Mouse (Mus musculus): ENCODE results near the gene E4f1. TPM values are rescaled to one million over a fixed set of nuclear protein-coding genes. Genes with fewer than 3 reads are reported as not detected.
A peak's percentile ranks its signal among the peaks of the same experiment; 100 is the strongest.
"Not testable (repeated sequence)": the region's sequence is repeated elsewhere in the genome, so short reads cannot be mapped to it uniquely, and the experiment has no call there.

E4f1 gene
- polyA plus RNA-seq, 1 experiment, result 79.4 TPM

DNA sequence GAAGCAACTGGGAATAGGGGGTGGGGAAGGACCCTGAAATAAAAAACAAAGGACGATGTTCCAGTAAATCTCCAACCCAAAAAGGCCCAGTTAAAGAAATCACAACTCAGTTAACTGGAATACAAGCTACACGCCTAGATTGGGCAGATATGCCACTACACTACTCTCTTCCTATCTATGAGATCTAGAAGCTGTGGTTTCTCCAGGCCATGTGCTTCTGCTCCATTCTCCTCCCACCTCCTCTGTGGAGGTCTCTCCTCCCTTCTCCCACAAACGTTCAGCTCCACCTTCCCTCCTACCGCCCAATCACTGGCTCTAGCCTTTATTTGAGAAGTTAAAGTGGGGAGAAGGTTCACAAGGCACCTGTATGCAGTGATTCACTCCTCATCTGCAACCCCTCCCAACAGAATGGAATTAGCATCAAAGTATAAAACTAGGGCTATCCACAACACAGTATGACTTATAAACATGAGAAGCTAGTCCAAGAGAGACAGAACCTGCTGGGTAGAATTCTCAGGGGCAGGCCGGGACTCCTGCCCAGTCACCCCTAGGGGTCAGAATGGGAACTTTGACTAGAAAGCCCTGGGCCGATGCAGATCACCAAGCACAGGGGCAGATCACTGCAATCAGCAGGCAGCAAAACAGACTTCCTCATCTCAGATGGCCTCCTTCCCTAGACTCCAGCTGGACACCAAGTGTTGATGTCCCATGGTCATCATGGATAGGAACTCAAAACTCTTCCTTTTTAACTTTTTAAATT lies 6.6 kb downstream of the E4f1 start:
- 53% methylated on average over 6 of the region's 6 CpGs for WGBS
- DNase-seq, result no peak
- TF ChIP-seq CTCF (IDR thresholded peaks at IDR 0.05; ENCODE audit: borderline replicate concordance, insufficient read depth, low read depth, low read length), result no peak
- TF ChIP-seq POLR2A (IDR thresholded peaks at IDR 0.05; ENCODE audit: borderline replicate concordance, insufficient read depth, low read length), result no peak
- Histone ChIP-seq H3K4me1 (ENCODE audit: control insufficient read depth, insufficient read depth, low read length) (no peaks in the 10 kb centered on the region), H3K4me3 (replicated peaks; ENCODE audit: insufficient read depth, low read depth, low read length) (no peak overlapping the region), H3K27me3 (ENCODE audit: control insufficient read depth, insufficient read depth, low read length) (no peaks in the 10 kb centered on the region), H3K27ac (ENCODE audit: insufficient read depth, low read length) (no peak overlapping the region)

DNA sequence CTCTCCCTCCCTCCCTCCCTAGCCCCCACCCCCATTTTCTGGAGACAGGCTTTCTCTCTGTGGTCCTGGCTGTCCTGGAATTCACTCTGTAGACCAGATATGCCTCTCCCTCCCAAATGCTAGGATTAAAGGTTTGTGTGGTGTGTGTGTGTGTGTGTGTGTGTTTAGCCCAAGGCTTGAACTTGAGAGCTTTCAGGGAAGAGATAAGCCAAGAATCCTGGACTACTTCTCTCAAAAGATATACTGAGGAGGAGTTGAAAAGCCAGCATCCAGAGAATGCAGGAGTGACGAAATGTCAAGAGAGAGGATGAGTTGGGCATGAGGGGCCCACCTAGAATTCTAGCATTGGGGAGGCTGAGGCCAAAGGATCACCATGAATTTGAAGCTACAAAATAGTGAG lies 7.2 kb downstream of the E4f1 start:
- Histone ChIP-seq H3K4me1 (ENCODE audit: control insufficient read depth, insufficient read depth, low read length) (no peaks in the 10 kb centered on the region), H3K4me3 (replicated peaks; ENCODE audit: insufficient read depth, low read depth, low read length) (no peak overlapping the region), H3K27ac (ENCODE audit: insufficient read depth, low read length) (no peak overlapping the region), H3K27me3 (ENCODE audit: control insufficient read depth, insufficient read depth, low read length) (no peaks in the 10 kb centered on the region)
- DNase-seq, result no peak
- WGBS, result 82% methylated on average over 1 of the region's 1 CpGs
- no peak for TF ChIP-seq CTCF (IDR thresholded peaks at IDR 0.05; ENCODE audit: borderline replicate concordance, insufficient read depth, low read depth, low read length)
- no peak for TF ChIP-seq POLR2A (IDR thresholded peaks at IDR 0.05; ENCODE audit: borderline replicate concordance, insufficient read depth, low read length)

- H3K4me3 ChIP-seq (replicated peaks; ENCODE audit: insufficient read depth, low read depth, low read length), result no peak overlapping the region
- H3K27me3 ChIP-seq (ENCODE audit: control insufficient read depth, insufficient read depth, low read length), result no peaks in the 10 kb centered on the region
- no peak overlapping the region for H3K27ac ChIP-seq (ENCODE audit: insufficient read depth, low read length)
- no peaks in the 10 kb centered on the region for H3K4me1 ChIP-seq (ENCODE audit: control insufficient read depth, insufficient read depth, low read length)
- TF ChIP-seq POLR2A (IDR thresholded peaks at IDR 0.05; ENCODE audit: borderline replicate concordance, insufficient read depth, low read length) (no peak), CTCF (IDR thresholded peaks at IDR 0.05; ENCODE audit: borderline replicate concordance, insufficient read depth, low read depth, low read length) (peak; percentile 33; the same call in 1 of the 2 replicates)
- WGBS, result 54% methylated on average over 2 of the region's 2 CpGs
- DNase-seq, result no peak
Observed at GRCm38 (mm10) chr17:24461580-24461979, 8.5 kb downstream of the E4f1 start.

DNA sequence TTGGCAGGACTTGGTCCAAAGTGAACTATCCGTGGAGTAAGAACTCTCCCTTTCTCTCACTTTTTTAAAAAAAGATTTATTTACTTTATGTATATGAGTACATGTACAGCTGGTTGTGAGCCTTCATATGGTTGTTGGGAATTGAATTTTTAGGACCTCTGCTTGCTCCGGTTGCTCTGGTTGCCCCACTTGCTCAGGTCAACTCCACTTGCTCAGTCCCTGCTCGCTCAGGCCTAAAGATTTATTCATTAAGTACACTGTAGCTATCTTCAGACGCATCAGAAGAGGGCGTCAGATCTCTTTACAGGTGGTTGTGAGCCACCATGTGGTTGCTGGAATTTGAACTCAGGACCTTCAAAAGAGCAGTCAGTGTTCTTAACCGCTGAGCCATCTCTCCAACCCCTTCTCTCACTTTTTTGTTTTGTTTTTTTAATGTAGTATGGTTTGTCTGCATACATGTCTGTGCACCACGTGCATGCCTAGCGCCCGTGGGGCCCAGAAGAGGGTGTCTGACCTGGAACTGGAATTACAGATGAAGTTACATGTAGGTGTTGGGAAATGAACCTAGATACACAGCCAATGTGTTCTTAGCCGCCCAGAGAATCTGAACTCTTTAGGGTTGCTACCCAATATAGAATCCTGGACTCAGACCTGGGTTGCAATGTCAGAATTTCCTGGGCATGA lies 14.4 kb downstream of the E4f1 start:
- not testable (repeated sequence) for H3K4me1 ChIP-seq (ENCODE audit: control insufficient read depth, insufficient read depth, low read length); H3K27ac ChIP-seq (ENCODE audit: insufficient read depth, low read length); H3K4me3 ChIP-seq (replicated peaks; ENCODE audit: insufficient read depth, low read depth, low read length); H3K27me3 ChIP-seq (ENCODE audit: control insufficient read depth, insufficient read depth, low read length); DNase-seq
- WGBS, result 49% methylated on average over 10 of the region's 10 CpGs

DNA sequence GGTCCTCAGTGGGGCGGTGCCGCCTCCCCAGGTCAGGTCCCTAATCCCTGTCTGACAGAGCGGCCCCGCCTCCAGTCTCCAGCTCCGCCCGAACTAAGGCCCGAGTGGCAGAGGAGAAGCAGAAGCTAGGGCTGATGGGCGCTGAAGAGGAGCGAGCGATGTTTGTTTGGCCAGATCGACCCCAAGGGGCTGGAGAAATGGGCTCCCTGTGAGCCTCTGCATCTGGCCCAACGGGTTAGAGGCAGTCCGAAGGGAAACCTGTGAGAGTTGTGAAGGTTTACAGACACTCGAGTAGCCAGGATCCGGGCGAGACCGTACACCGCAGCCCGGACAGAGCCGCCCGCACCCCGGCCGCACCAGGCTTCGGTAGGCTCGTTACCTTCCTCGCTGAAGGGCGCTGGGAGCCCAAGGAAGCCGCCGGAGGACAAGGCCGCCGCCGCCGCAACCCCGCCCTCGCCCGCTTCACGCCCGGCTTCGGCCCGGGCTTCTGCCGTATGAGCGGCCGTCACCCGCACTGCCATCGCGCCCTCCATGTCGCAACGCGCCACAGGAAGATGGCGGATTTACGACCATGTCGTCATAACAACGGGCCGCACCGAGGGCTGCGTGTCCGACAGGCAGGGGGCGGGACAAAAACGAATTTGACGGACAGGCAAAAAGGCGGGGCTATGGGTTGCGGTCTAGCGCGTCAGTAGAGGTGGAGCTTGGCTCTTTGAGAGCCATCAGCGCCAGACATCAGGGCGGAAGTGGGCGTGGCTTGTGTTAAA lies 15.2 kb downstream of the E4f1 start:
- DNase-seq, result peak; percentile 99
- H3K27ac ChIP-seq (ENCODE audit: insufficient read depth, low read length), result peak overlapping the region; percentile 71
- no peaks in the 10 kb centered on the region for H3K4me1 ChIP-seq (ENCODE audit: control insufficient read depth, insufficient read depth, low read length)
- TF ChIP-seq POLR2A (IDR thresholded peaks at IDR 0.05; ENCODE audit: borderline replicate concordance, insufficient read depth, low read length) (peak; percentile 66), CTCF (IDR thresholded peaks at IDR 0.05; ENCODE audit: borderline replicate concordance, insufficient read depth, low read depth, low read length) (no peak)
- H3K27me3 ChIP-seq (ENCODE audit: control insufficient read depth, insufficient read depth, low read length), result no peaks in the 10 kb centered on the region
- under 1% methylated on average over 66 of the region's 67 CpGs for WGBS
- H3K4me3 ChIP-seq (replicated peaks; ENCODE audit: insufficient read depth, low read depth, low read length), result peak overlapping the region; percentile 88

- no peaks in the 10 kb centered on the region for H3K27me3 ChIP-seq (ENCODE audit: control insufficient read depth, insufficient read depth, low read length)
- TF ChIP-seq CTCF (IDR thresholded peaks at IDR 0.05; ENCODE audit: borderline replicate concordance, insufficient read depth, low read depth, low read length), result no peak
- no peak for TF ChIP-seq POLR2A (IDR thresholded peaks at IDR 0.05; ENCODE audit: borderline replicate concordance, insufficient read depth, low read length)
- peak overlapping the region; percentile 88 for H3K4me3 ChIP-seq (replicated peaks; ENCODE audit: insufficient read depth, low read depth, low read length)
- H3K4me1 ChIP-seq (ENCODE audit: control insufficient read depth, insufficient read depth, low read length), result no peaks in the 10 kb centered on the region
- DNase-seq, result no peak
- WGBS, result 5% methylated on average over 14 of the region's 14 CpGs
- H3K27ac ChIP-seq (ENCODE audit: insufficient read depth, low read length), result peak overlapping the region; percentile 71
Observed at GRCm38 (mm10) chr17:24454218-24454755, 15.8 kb downstream of the E4f1 start.

- H3K27ac ChIP-seq (ENCODE audit: insufficient read depth, low read length), result no peak overlapping the region
- no peak overlapping the region for H3K4me3 ChIP-seq (replicated peaks; ENCODE audit: insufficient read depth, low read depth, low read length)
- H3K4me1 ChIP-seq (ENCODE audit: control insufficient read depth, insufficient read depth, low read length), result no peaks in the 10 kb centered on the region
- no peak for DNase-seq
- TF ChIP-seq POLR2A (IDR thresholded peaks at IDR 0.05; ENCODE audit: borderline replicate concordance, insufficient read depth, low read length) (no peak), CTCF (IDR thresholded peaks at IDR 0.05; ENCODE audit: borderline replicate concordance, insufficient read depth, low read depth, low read length) (no peak)
- WGBS, result 84% methylated on average over 2 of the region's 2 CpGs
- no peaks in the 10 kb centered on the region for H3K27me3 ChIP-seq (ENCODE audit: control insufficient read depth, insufficient read depth, low read length)
Observed at GRCm38 (mm10) chr17:24453372-24453771, 16.7 kb downstream of the E4f1 start.

Data from cerebellum, adult 2 months (tissue).